Mouse (Mus musculus) stomach, postnatal 0 days (tissue): Measurements from ENCODE around the gene Gm21119.
"Not testable (repeated sequence)": the region's sequence is repeated elsewhere in the genome, so short reads cannot be mapped to it uniquely, and the experiment has no call there.

Experiments
- CTCF ChIP-seq: IDR thresholded peaks from 2 replicates; pipeline ENCODE4 v1.5.1; 2016; ENCODE audit warnings: antibody characterized with exemption, low read depth, mild to moderate bottlenecking, moderate library complexity
- EP300 ChIP-seq: optimal IDR thresholded peaks from 2 replicates; pipeline ENCODE3; 2016; ENCODE audit warnings: antibody characterized with exemption

DNA sequence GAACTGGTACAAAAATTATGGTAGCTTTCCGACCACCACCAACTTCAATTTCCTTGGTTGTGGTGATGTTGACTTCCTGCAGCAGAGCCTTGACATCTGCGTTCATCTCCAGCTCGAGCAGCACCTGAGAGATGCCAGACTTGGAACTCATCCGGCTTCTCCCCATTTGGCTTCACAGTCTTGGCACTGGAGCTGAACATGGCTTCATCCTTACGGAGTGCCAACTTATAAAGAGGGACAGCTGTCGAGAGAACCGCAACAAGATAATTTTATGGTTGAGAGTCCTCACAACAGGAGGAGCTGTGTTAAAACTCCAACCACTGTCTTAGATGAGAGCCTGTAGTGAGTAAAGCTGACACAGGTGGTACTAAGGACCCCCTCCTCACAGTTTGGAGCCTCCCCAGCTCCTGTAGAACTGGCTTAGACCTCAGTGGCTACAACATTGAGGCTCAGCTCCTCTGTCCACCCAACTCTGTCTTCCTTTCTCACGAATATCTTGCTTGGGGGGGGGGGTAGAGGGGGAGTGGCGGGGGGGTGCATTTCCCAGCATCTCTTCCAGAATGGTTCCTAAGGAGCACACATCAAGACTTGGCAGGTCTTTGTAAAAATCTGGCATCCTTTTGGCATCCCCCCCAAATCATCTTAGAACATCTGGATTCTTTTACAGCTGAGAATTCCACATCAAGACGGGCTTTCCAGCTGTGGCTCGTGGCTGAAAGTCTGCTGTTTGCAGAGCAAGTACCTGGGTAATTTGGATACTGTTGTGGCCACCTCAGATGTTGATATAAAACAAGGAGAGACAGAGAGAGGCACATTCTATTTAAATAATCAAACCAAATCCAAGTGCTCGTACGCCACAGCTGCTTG lies 17.6 kb upstream of the Gm21119 start:
- TF ChIP-seq CTCF, EP300: not testable (repeated sequence)
